Mouse (Mus musculus): ENCODE results near the gene Rhog. TPM values are rescaled to one million over a fixed set of nuclear protein-coding genes. Genes with fewer than 3 reads are reported as not detected.

Rhog gene
- total and polyA plus RNA-seq, 2 experiments from 2014 or later, result 5.7 to 15.5 TPM

- H3K36me3 ChIP-seq (ENCODE audit: insufficient read depth), result no peaks in the 10 kb centered on the region
These were observed 5.1 kb downstream of the Rhog start for GRCm38 (mm10) chr7:102250631-102251214.

DNA sequence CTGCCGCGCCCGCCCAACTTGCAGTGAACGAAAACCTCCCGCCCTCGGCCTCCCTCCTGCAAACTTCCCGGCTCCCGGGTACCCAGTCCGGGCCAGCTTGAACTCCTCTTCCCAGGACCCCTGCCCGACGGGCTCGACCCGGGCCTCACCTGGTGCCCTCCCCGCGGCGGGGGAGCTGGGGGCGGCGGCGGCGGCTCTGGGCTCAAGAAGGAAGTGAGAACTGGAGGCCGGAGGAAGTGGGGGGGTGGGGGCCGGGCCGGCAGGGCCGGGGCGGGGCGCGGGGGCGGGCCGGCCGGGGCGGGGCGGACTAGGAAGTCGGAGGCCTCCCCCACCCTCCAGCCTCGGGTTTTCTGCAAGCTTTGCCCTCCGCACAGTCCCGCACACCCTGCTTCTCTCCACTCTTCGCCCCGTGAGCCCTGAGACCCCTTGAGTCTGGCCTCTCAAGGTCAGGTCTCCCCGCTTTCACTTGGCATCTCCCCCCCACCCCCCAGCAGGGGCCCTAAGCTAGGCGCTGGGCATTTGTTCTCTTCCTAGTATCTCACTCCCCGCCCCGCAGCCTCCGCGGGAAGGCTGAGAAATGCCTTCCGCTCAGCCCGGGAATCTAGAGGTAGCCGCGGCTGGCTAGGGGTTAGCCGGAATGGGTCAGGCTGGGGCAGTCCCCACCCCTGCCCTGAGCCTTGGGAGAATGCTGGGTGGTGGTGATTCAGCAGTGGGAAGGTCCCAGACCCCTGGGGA lies 5.8 kb downstream of the Rhog start:
- H3K9ac ChIP-seq, result peak overlapping the region; percentile 71
- peak overlapping the region; percentile 92 for H3K4me2 ChIP-seq (ENCODE audit: low read depth)
- no peaks in the 10 kb centered on the region for H3K36me3 ChIP-seq (ENCODE audit: insufficient read depth)
- H3K4me3 ChIP-seq (ENCODE audit: low read depth, low read length), result peak overlapping the region; percentile 67
- H3K27ac ChIP-seq (ENCODE audit: low read depth, low read length), result peak overlapping the region; percentile 78
- no peak for TF ChIP-seq CTCF (IDR thresholded peaks at IDR 0.05; ENCODE audit: low read depth)
- WGBS, result under 1% methylated on average over 27 of the region's 49 CpGs
- H3K4me1 ChIP-seq (ENCODE audit: insufficient read depth), result peaks cover 4% of the 10 kb centered on the region; the same call in 1 of the 2 replicates
- no peaks in the 10 kb centered on the region for H3K9me3 ChIP-seq (ENCODE audit: low read length)
- DNase-seq (peak; percentile 65), ATAC-seq (peak; percentile 66)
- no peaks in the 10 kb centered on the region for H3K27me3 ChIP-seq (ENCODE audit: insufficient read depth, low read length)

More at GRCm38 (mm10) chr7:102250631-102251214, 5.1 kb downstream of the Rhog start:
- WGBS, result under 1% methylated on average over 33 of the region's 33 CpGs
- peak; percentile 75 for DNase-seq
- no peaks in the 10 kb centered on the region for H3K27me3 ChIP-seq (ENCODE audit: insufficient read depth, low read length)
- peaks cover 4% of the 10 kb centered on the region; the same call in 1 of the 2 replicates for H3K4me1 ChIP-seq (ENCODE audit: insufficient read depth)
- H3K4me2 ChIP-seq (ENCODE audit: low read depth), result peak overlapping the region; percentile 92
- peak; percentile 71 for TF ChIP-seq CTCF (IDR thresholded peaks at IDR 0.05; ENCODE audit: low read depth)
- no peaks in the 10 kb centered on the region for H3K9me3 ChIP-seq (ENCODE audit: low read length)
- H3K27ac ChIP-seq (ENCODE audit: low read depth, low read length), result peak overlapping the region; percentile 78
- H3K4me3 ChIP-seq (ENCODE audit: low read depth, low read length), result peak overlapping the region; percentile 67
- peak overlapping the region; percentile 71 for H3K9ac ChIP-seq
- peak; percentile 70 for ATAC-seq

- under 1% methylated on average over 23 of the region's 23 CpGs for WGBS
- Histone ChIP-seq H3K4me1 (ENCODE audit: insufficient read depth) (peaks cover 4% of the 10 kb centered on the region; the same call in 1 of the 2 replicates), H3K4me3 (ENCODE audit: low read depth, low read length) (peak overlapping the region; percentile 67), H3K9ac (peak overlapping the region; percentile 71), H3K4me2 (ENCODE audit: low read depth) (peak overlapping the region; percentile 92), H3K9me3 (ENCODE audit: low read length) (no peaks in the 10 kb centered on the region), H3K36me3 (ENCODE audit: insufficient read depth) (no peaks in the 10 kb centered on the region), H3K27me3 (ENCODE audit: insufficient read depth, low read length) (no peaks in the 10 kb centered on the region), H3K27ac (ENCODE audit: low read depth, low read length) (peak overlapping the region; percentile 78; the same call in 1 of the 2 replicates)
- ATAC-seq, result peak; percentile 42
- no peak for TF ChIP-seq CTCF (IDR thresholded peaks at IDR 0.05; ENCODE audit: low read depth)
- peak; percentile 17 for DNase-seq
These were observed 6.3 kb downstream of the Rhog start for GRCm38 (mm10) chr7:102249531-102249895.

- peak overlapping the region; percentile 67 for H3K4me3 ChIP-seq (ENCODE audit: low read depth, low read length)
- ATAC-seq (no peak), DNase-seq (no peak)
- no peaks in the 10 kb centered on the region for H3K9me3 ChIP-seq (ENCODE audit: low read length)
- H3K27me3 ChIP-seq (ENCODE audit: insufficient read depth, low read length), result no peaks in the 10 kb centered on the region
- H3K27ac ChIP-seq (ENCODE audit: low read depth, low read length), result no peak overlapping the region
- peak overlapping the region; percentile 71 for H3K9ac ChIP-seq
- no peaks in the 10 kb centered on the region for H3K36me3 ChIP-seq (ENCODE audit: insufficient read depth)
- WGBS, result 26% methylated on average over 16 of the region's 16 CpGs
- H3K4me1 ChIP-seq (ENCODE audit: insufficient read depth), result peaks cover 4% of the 10 kb centered on the region; the same call in 1 of the 2 replicates
- TF ChIP-seq CTCF (IDR thresholded peaks at IDR 0.05; ENCODE audit: low read depth), result no peak
- peak overlapping the region; percentile 92 for H3K4me2 ChIP-seq (ENCODE audit: low read depth)
These were observed 7.0 kb downstream of the Rhog start for GRCm38 (mm10) chr7:102248691-102249404.

DNA sequence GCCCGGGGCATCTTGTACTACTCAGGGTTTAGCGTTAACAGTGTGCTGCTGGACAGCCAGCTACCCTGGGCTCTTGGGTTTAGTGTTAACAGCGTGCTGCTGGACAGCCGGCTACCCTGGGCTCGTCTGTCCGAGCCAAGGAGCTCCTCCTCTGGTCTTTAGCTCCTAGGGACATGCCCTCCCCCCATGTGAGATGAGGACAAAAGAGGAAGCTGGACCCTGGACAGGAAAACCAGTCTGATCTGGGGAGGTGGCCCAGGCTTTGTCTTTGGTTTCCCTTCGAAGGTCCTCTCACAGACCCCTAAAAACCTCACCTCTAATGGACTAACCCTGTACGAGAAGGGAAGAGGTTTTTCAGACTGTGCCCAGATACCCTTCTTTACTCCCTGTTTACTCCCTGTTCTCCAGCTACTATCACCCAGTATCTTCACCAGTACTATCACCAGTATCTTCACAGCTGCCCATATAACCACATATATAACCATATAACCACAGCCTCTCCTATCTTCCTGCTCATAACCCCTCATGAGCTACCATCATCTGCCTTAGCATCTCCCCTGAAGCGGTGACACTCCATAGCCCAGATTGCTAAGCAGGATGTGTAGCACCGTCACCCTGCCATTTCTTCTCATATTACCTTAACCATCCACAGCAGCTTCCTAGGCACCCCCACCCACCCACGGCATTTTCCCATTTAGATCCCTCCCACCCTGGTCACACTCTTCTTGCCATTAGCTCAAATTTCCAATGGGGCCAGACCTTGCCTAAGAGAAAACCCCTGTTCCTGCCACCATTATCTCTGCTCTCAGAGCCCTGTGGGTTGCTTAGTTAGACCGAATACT lies 8.7 kb downstream of the Rhog start:
- no peak overlapping the region for H3K4me2 ChIP-seq (ENCODE audit: low read depth)
- no peak for TF ChIP-seq CTCF (IDR thresholded peaks at IDR 0.05; ENCODE audit: low read depth)
- H3K9me3 ChIP-seq (ENCODE audit: low read length), result no peaks in the 10 kb centered on the region
- H3K4me3 ChIP-seq (ENCODE audit: low read depth, low read length), result no peak overlapping the region
- DNase-seq (no peak), ATAC-seq (no peak)
- no peaks in the 10 kb centered on the region for H3K36me3 ChIP-seq (ENCODE audit: insufficient read depth)
- H3K27ac ChIP-seq (ENCODE audit: low read depth, low read length), result no peak overlapping the region
- H3K4me1 ChIP-seq (ENCODE audit: insufficient read depth), result peaks cover 4% of the 10 kb centered on the region; the same call in 1 of the 2 replicates
- WGBS, result 57% methylated on average over 12 of the region's 12 CpGs
- no peak overlapping the region for H3K9ac ChIP-seq
- H3K27me3 ChIP-seq (ENCODE audit: insufficient read depth, low read length), result no peaks in the 10 kb centered on the region

DNA sequence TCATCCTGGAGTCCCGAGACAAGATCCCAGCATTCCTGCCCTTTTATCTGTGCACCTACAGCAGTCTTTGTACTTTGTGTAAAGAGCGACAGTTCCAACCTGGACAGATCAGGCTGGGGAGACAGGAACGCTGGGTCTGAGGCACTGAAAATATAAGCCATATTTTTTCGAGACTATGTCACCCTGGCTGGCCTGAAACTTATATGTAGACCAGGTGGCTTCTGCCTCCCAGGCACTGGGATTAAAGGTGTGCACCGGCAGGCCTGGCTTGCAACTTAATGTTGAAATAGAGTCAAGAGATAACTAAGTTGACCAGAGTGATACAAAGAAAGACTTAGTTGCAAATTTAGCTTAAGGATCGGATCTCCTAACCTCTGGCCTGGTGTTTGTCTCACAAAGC lies 9.6 kb downstream of the Rhog start:
- DNase-seq, result no peak
- 66% methylated on average over 6 of the region's 6 CpGs for WGBS
- H3K9me3 ChIP-seq (ENCODE audit: low read length), result no peaks in the 10 kb centered on the region
- H3K4me1 ChIP-seq (ENCODE audit: insufficient read depth), result peaks cover 3% of the 10 kb centered on the region; the same call in 1 of the 2 replicates
- ATAC-seq, result no peak
- no peak overlapping the region for H3K27ac ChIP-seq (ENCODE audit: low read depth, low read length)
- no peak for TF ChIP-seq CTCF (IDR thresholded peaks at IDR 0.05; ENCODE audit: low read depth)
- H3K27me3 ChIP-seq (ENCODE audit: insufficient read depth, low read length), result no peaks in the 10 kb centered on the region
- H3K9ac ChIP-seq, result no peak overlapping the region
- H3K4me2 ChIP-seq (ENCODE audit: low read depth), result no peak overlapping the region
- H3K4me3 ChIP-seq (ENCODE audit: low read depth, low read length), result no peak overlapping the region
- H3K36me3 ChIP-seq (ENCODE audit: insufficient read depth), result no peaks in the 10 kb centered on the region

All from forebrain, postnatal 0 days (tissue).